Mouse (Mus musculus) hindbrain, embryonic 12.5 days (tissue): ENCODE data around the gene Elk4. TPM values are rescaled to one million over a fixed set of nuclear protein-coding genes. Genes with fewer than 3 reads are reported as not detected.

Experiments used
- ATAC-seq: fragments of 200-750 bp; cut with Nextera tagmentation; 2 replicates; pipeline ENCODE4 v1.8.0; 2017; ENCODE audit warnings: moderate TSS enrichment; ENCODE audit not compliant: low FRiP score
- H3K27ac ChIP-seq: fragments of 300-500 bp; sonication (generic); 2 replicates; pipeline ENCODE4 v1.5.1; 2016; ENCODE audit warnings: mild to moderate bottlenecking
- H3K27me3 ChIP-seq: fragments of 300-500 bp; sonication (generic); 2 replicates; pipeline ENCODE4 v1.6.1; 2016; ENCODE audit warnings: mild to moderate bottlenecking
- H3K36me3 ChIP-seq: fragments of 300-500 bp; sonication (generic); 2 replicates; pipeline ENCODE4 v1.6.1; 2016; ENCODE audit warnings: mild to moderate bottlenecking
- H3K4me1 ChIP-seq: fragments of 300-500 bp; sonication (generic); 2 replicates; pipeline ENCODE4 v1.6.1; 2016
- H3K4me2 ChIP-seq: fragments of 300-500 bp; sonication (generic); replicated peaks from 2 replicates; pipeline ENCODE4 v1.6.1; 2016; ENCODE audit warnings: mild to moderate bottlenecking
- H3K4me3 ChIP-seq: fragments of 300-500 bp; sonication (generic); 2 replicates; pipeline ENCODE4 v1.5.1; 2016; ENCODE audit warnings: mild to moderate bottlenecking
- H3K9ac ChIP-seq: fragments of 300-500 bp; sonication (generic); 2 replicates; pipeline ENCODE4 v1.6.1; 2016; ENCODE audit warnings: mild to moderate bottlenecking, moderate library complexity
- H3K9me3 ChIP-seq: fragments of 300-500 bp; sonication (generic); replicated peaks from 2 replicates; pipeline ENCODE4 v1.6.1; 2016; ENCODE audit warnings: mild to moderate bottlenecking
- WGBS: fragments of 180-500 bp; shearing (Covaris S2); methylation state at CpG from one replicate; pipeline ENCODE4 v1.1.7; 2016; 5-methylcytosine and 5-hydroxymethylcytosine counted together
- polyA plus RNA-seq: library from polyadenylated mRNA; unstranded; fragments of >200 nt; fragmentation: Nextera tagmentation; extraction: Ambion mirVana; gene quantifications from 2 replicates; pipeline ENCODE4 v1.2.1, GENCODE M21; 2016

Gene Elk4
- polyA plus RNA-seq, 1 experiment from 2014 or later = 21.7 TPM

DNA sequence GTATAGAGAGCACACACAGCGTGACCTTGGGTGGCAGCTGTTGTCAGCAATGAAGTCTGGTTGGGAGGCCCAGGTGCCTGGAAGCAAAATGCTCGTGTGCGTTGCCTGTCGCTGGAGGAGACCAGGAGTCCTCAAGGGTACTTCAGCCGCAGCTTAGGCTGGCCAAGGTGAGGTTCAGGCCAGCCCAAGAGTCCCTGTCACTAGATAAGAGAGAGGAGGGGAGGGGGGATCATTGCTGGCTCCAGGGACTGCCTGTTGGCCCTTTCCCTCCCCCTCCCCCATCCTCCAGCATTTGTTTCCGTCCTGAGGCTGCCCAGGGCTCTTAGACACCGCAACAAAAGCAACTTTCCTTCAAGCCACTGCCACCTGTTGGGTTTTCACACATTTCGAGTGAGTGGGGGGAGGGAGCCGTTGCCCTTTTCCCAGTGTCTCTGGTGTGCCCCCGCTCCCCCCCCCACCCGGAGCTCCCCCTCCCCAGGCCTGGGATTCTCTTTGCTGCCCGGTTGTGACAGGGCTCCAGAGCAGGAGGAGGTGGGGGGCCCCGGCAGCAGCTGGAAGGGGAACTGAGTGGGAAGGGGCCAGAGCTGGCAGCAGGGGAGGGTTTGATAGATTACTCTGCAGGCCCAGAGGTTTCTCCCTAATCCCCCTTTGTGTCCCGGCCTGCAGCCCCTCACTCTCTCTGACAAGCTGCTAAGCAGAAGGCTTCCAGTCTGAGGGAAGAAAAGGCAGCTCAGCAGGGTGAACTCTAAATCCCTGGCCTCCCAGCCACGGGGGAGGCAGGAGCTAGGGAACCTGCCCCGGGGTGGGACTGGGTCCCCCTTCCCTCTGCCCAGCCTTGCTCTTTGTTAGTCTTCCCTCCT is 36.5 kb upstream of the Elk4 start:
- Histone ChIP-seq H3K27ac (peak overlapping the region; percentile 75), H3K4me3 (no peak overlapping the region), H3K9me3 (no peaks in the 10 kb centered on the region), H3K36me3 (no peaks in the 10 kb centered on the region), H3K4me1 (peaks cover 52% of the 10 kb centered on the region), H3K9ac (0 out of 2 replicates have a peak overlapping the region, but pooled peaks have one; percentile 13), H3K27me3 (0 out of 2 replicates have a peak, but pooled peaks cover 3% of the 10 kb centered on the region), H3K4me2 (peak overlapping the region; percentile 29)
- peak; percentile 79 for ATAC-seq
- WGBS = 4% methylated on average over 16 of the region's 16 CpGs

DNA sequence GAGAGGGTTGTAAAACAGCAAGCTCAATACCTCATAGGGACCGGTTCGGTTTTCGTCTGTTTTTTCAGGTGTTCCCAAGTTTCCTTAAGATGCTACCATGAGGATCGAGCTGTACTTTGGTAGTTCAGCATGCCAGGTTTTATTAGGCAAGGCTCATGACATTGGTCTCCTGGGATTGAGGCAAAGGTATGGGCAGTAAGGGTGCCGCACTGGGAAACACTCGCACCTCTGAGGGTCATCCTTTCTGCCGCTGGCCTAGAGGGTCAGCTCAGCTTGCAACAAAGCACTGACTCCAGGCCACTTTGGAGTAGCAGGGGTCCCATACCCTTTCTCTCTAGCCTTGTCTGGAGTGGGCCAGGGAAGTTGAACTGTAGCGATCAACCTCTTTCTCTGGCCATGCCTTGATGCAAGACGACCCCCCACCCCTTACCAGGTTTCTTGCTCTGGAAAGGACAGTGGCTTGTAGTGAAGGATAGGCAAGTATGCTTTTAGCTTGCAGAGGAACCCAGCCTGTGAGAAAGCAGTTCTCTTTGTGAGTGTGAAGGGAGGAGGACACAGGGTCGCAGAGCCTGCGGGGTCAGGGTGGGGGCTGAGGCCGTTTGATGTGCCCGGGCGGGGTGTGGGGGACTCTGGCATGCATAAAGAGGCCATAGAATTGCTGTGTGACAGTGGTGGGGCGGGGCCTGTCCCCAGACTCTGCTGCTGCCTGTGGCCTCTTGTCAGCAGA is 35.5 kb upstream of the Elk4 start:
- no peak overlapping the region for H3K4me3 ChIP-seq
- H3K9ac ChIP-seq = peak overlapping the region; percentile 28; the same call in 1 of the 2 replicates

DNA sequence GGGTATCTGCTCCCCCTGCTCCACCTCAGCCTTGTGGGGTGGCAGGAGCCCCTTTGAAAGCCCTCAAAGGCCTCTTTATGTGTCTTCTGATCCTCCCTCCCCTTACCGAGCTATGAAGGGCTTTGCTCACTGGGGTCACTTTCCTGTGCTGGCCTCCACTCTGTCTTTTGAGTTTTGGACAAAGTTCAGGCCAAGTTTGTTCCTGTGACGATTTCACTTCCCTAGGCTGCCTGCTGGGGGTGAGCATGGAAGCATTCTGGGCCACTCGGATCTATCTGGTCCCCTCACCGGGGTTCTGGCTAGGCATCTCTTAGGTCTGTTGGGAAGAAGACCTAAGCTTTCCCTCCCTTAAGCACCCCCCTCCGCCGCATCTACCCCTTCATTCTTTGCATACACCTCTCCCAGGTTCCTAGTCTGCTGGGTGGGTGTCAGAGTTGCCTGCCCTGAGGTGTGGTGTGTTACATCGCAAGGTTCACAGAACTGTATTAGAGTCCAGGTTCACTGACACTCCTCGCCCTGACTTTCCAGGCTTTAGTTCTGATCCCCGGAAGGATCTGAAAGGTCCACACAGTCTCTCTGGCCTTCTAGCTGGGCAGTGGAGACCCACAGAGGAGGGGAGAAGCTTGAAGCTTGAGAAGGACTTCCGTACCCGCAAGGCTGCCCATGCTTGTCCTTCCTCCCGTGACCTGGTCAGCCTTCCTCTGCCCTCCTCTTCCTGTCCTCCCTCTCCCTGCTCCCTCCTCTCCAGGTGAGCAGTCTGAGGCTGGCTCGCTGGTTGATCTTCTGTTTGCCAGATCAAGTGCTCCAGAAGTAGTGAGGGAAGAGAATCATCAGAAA is 34.7 kb upstream of the Elk4 start:
- no peak overlapping the region for H3K4me3 ChIP-seq

More for the DNA sequence above, 35.5 kb upstream of the Elk4 start:
- Histone ChIP-seq H3K27me3 (0 out of 2 replicates have a peak, but pooled peaks cover 3% of the 10 kb centered on the region), H3K4me2 (peak overlapping the region; percentile 29), H3K36me3 (no peaks in the 10 kb centered on the region), H3K9me3 (no peaks in the 10 kb centered on the region), H3K27ac (peak overlapping the region; percentile 75), H3K4me1 (peaks cover 46% of the 10 kb centered on the region)
- peak; percentile 67 for ATAC-seq
- 3% methylated on average over 15 of the region's 15 CpGs for WGBS

DNA sequence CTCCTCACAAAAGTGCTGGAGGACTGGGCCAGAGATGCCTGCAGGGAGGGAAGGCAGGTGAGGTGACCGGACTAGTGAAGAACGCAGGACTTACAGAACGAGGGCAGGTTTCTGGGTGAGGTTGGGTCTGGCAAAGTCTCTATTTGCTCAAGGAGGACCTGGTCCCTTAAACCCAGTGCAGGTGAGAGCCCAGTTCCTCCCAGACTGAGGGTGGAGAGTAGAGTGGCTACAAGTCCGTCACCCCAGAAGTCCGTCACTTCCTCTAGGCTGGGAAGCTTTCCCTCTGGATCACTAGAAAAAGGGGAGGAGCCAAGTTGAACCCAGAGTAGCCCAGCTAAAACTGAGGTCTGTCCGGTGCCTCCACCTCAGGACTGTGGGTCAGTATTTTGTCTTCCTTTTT is 33.4 kb upstream of the Elk4 start:
- Histone ChIP-seq H3K4me1 (peaks cover 46% of the 10 kb centered on the region), H3K36me3 (no peaks in the 10 kb centered on the region), H3K27ac (no peak overlapping the region)

More for the DNA sequence above, 34.7 kb upstream of the Elk4 start:
- Histone ChIP-seq H3K27me3 (peaks cover 4% of the 10 kb centered on the region; the same call in 1 of the 2 replicates), H3K27ac (peak overlapping the region; percentile 75), H3K9ac (peak overlapping the region; percentile 28), H3K36me3 (no peaks in the 10 kb centered on the region), H3K9me3 (no peaks in the 10 kb centered on the region), H3K4me1 (peaks cover 46% of the 10 kb centered on the region), H3K4me2 (peak overlapping the region; percentile 13)
- WGBS = 12% methylated on average over 13 of the region's 13 CpGs
- ATAC-seq = no peak

DNA sequence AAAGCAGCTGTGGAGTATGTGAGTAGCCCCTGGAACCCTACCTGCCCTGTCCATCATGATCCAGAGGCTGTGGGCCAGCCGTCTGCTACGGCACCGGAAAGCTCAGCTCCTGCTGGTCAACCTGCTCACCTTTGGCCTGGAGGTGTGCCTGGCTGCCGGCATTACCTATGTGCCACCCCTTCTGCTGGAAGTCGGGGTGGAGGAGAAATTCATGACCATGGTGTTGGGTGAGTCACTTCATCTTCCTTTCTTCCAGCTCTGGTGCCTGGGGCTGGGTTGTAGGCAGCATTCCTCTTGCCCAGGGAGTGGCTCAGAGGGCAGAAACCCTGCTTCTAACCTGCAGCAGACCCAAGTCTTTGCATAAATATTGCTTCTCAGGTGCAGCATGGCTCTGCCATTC is 30.5 kb upstream of the Elk4 start:
- Histone ChIP-seq H3K4me3 (no peak overlapping the region), H3K36me3 (no peaks in the 10 kb centered on the region), H3K9ac (no peak overlapping the region), H3K4me2 (no peak overlapping the region), H3K4me1 (peaks cover 28% of the 10 kb centered on the region), H3K9me3 (no peaks in the 10 kb centered on the region), H3K27me3 (peaks cover 7% of the 10 kb centered on the region; the same call in 1 of the 2 replicates), H3K27ac (no peak overlapping the region)
- no peak for ATAC-seq
- 78% methylated on average over 5 of the region's 5 CpGs for WGBS

More for the DNA sequence above, 33.4 kb upstream of the Elk4 start:
- ATAC-seq = no peak
- H3K9me3 ChIP-seq = no peaks in the 10 kb centered on the region
- no peak overlapping the region for H3K4me3 ChIP-seq
- peaks cover 7% of the 10 kb centered on the region; the same call in 1 of the 2 replicates for H3K27me3 ChIP-seq
- no peak overlapping the region for H3K9ac ChIP-seq
- H3K4me2 ChIP-seq = no peak overlapping the region
- 79% methylated on average over 6 of the region's 6 CpGs for WGBS

DNA sequence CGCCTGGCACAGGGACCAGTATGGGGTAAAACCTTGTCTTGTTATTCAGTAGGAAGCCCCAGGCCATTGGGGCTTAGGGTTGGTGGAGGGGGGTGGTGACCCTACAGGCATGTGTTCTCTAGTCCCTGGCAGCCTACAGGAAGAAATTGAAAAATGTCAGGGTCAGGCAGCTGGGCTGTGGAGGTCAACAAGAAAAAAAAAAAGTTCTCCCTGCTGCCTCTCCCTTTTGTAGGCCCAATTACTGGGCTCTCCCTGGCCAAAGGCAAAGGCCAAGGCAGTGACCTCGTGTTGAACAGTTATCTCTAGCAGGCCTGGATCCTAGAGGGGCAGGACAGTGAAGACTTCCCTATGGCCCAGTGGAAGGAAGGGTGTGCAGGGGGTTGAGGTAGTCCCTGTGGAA is 26.9 kb upstream of the Elk4 start:
- no peak overlapping the region for H3K4me3 ChIP-seq
- ATAC-seq = no peak
- no peaks in the 10 kb centered on the region for H3K36me3 ChIP-seq
- H3K4me1 ChIP-seq = peaks cover 4% of the 10 kb centered on the region; the same call in 1 of the 2 replicates
- peaks cover 4% of the 10 kb centered on the region; the same call in 1 of the 2 replicates for H3K27me3 ChIP-seq
- H3K9ac ChIP-seq = no peak overlapping the region; the same call in 1 of the 2 replicates
- whole genome bisulfite sequencing = 22% methylated on average over 2 of the region's 2 CpGs
- no peaks in the 10 kb centered on the region for H3K9me3 ChIP-seq
- H3K27ac ChIP-seq = no peak overlapping the region
- H3K4me2 ChIP-seq = no peak overlapping the region

DNA sequence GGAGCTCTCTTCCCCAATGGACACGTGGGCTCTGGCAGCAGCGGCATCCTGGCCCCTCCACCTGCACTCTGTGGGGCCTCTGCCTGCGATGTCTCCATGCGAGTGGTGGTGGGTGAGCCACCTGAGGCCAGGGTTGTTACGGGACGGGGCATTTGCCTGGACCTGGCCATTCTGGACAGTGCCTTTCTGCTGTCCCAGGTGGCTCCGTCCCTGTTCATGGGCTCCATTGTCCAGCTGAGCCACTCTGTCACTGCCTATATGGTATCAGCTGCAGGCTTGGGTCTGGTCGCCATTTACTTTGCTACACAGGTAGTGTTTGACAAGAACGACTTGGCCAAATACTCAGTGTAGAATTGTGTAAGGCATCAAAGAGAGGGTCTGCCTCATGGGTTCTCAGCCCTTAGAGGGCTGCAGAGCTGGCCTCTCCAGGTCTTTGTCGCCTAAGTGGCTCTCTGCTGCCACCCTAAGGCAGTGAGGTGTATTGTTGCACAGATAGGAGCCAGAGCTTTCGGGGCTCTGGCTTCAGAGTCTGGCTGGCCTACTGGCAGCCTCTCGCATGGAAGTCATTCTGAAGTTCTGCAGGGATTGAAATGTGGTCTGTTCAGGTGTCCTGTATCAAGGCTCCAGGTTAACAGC is 25.9 kb upstream of the Elk4 start:
- no peak overlapping the region for H3K4me2 ChIP-seq
- H3K36me3 ChIP-seq = no peaks in the 10 kb centered on the region
- no peaks in the 10 kb centered on the region for H3K9me3 ChIP-seq
- H3K27ac ChIP-seq = no peak overlapping the region
- H3K4me1 ChIP-seq = no peaks in the 10 kb centered on the region
- no peak overlapping the region for H3K9ac ChIP-seq
- peaks cover 4% of the 10 kb centered on the region; the same call in 1 of the 2 replicates for H3K27me3 ChIP-seq
- ATAC-seq = peak; percentile 69
- 46% methylated on average over 12 of the region's 12 CpGs for WGBS
- no peak overlapping the region for H3K4me3 ChIP-seq

DNA sequence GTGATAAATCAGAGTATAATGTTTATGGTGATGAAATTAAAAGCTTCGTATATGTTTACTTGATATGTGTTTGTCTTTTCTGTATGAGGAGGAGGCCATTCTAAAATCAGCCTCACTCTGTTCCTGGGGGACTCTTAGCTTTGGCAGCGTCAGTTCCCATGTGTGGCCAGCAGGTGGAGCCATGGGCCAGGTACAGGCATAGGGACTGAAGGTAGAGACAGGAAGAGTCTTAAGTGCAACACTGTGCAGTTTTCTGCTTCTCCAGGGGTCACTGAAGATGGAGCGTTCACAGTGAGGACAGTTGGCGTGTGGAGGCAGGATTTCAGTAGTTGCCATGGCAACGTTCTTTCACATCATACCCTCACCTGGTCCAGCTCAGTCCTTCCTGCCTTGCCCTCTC is 24.5 kb upstream of the Elk4 start:
- ATAC-seq = peak; percentile 41; the same call in 1 of the 2 replicates
- Histone ChIP-seq H3K4me3 (no peak overlapping the region), H3K9ac (no peak overlapping the region), H3K36me3 (no peaks in the 10 kb centered on the region), H3K9me3 (no peaks in the 10 kb centered on the region), H3K4me1 (no peaks in the 10 kb centered on the region), H3K27ac (no peak overlapping the region), H3K27me3 (peaks cover 1% of the 10 kb centered on the region; the same call in 1 of the 2 replicates), H3K4me2 (no peak overlapping the region)
- WGBS = 21% methylated on average over 5 of the region's 5 CpGs

DNA sequence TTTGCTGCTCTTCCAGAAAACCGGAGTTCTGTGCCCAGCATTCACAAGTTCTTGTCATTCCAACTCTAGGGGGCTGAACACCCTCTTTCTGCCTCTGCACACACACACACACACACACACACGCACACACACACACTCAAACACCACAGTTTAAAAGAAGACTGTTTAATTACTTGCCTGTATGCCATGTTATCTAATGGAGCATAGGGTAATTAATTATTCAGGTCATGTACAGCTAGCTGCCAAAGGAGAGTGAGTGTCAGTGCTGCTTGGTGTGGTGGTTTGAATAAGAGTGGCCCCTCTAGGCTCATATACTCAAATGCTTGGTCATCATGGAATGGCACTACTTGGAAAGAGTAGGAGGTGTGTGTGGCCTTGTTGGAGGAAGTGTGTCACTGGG is 23.6 kb upstream of the Elk4 start:
- Histone ChIP-seq H3K27ac (no peak overlapping the region), H3K9me3 (no peaks in the 10 kb centered on the region), H3K4me1 (no peaks in the 10 kb centered on the region), H3K36me3 (no peaks in the 10 kb centered on the region), H3K4me2 (no peak overlapping the region), H3K9ac (no peak overlapping the region), H3K27me3 (no peaks in the 10 kb centered on the region), H3K4me3 (no peak overlapping the region)
- no peak for ATAC-seq
- WGBS = 79% methylated on average over 2 of the region's 2 CpGs

DNA sequence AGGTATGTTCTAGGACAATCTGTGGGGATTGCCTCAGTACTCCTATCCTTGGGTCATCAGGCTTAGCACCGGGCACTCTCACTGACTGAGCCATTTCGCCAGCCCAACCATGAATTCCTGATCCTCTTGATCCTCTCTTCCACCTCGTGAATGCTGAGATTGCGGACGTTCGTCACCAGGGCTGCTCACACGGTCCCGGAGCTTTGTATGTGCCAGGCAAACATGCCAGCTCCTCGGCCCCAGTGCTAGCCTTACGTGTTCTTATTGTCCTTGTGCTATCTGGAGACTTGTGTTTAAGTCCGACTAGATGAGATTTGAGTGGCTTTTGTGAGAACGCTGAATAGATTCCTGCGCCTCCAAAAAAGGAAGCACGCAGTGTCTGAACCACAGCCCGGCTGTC is 20.0 kb upstream of the Elk4 start:
- Histone ChIP-seq H3K4me2 (no peak overlapping the region), H3K27ac (no peak overlapping the region), H3K9me3 (no peaks in the 10 kb centered on the region), H3K27me3 (no peaks in the 10 kb centered on the region), H3K4me1 (no peaks in the 10 kb centered on the region), H3K36me3 (no peaks in the 10 kb centered on the region), H3K9ac (no peak overlapping the region), H3K4me3 (no peak overlapping the region)
- WGBS = 74% methylated on average over 15 of the region's 15 CpGs
- ATAC-seq = no peak

DNA sequence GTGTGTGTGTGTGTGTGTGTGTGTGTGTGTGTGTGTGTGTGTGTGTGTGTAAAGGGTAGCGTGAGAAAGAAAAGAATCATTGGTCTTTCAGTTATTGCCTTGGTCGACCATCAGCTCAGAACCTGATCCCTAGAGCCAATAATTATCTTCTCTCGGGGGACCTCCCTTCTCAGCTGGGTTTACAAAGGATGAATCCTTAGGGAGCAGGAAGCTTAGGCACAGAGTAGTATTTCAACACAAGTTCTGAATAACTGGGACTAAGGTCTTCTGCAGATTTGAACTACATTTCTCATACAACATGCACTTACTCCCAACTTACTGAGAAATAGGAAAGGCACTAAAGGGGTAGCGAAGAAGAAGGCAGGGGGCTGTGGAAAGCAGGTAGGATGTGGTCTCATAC is 17.9 kb upstream of the Elk4 start:
- ATAC-seq = no peak
- no peak overlapping the region for H3K27ac ChIP-seq
- H3K4me2 ChIP-seq = no peak overlapping the region
- no peaks in the 10 kb centered on the region for H3K4me1 ChIP-seq
- no peak overlapping the region for H3K9ac ChIP-seq
- H3K36me3 ChIP-seq = no peaks in the 10 kb centered on the region
- no peaks in the 10 kb centered on the region for H3K27me3 ChIP-seq
- H3K9me3 ChIP-seq = no peaks in the 10 kb centered on the region
- 88% methylated on average over 4 of the region's 4 CpGs for WGBS
- H3K4me3 ChIP-seq = no peak overlapping the region
